Mouse (Mus musculus): ENCODE data around the gene Olfr1198.

Olfr1198 gene

GRCm38 (mm10) chr2:88751270-88751669 is at the start of gene Olfr1198:
Gene Olfr1198 (minus strand): TSS chr2:88751370.
- no peak for DNase-seq (ENCODE audit: low spot score)

GRCm38 (mm10) chr2:88792736-88793135 is 41.6 kb upstream of the Olfr1198 start, which contains the start of gene Olfr1201:
Gene Olfr1201 (plus strand): TSS chr2:88793036.
- no peak for DNase-seq (ENCODE audit: low spot score)

GRCm38 (mm10) chr2:88770388-88770787 is 19.2 kb upstream of the Olfr1198 start, which contains the start of gene Olfr1200:
Gene Olfr1200 (minus strand): TSS chr2:88770488.
- DNase-seq (ENCODE audit: low spot score) = no peak

GRCm38 (mm10) chr2:88760369-88760768 is 9.2 kb upstream of the Olfr1198 start, which contains the start of gene Olfr1199:
Gene Olfr1199 (minus strand): TSS chr2:88760469.
- DNase-seq (ENCODE audit: low spot score) = no peak

GRCm38 (mm10) chr2:88743379-88743778 is 7.8 kb downstream of the Olfr1198 start:
- no peak for DNase-seq (ENCODE audit: low spot score)

- no peak for DNase-seq (ENCODE audit: low spot score)
These were observed 18.9 kb downstream of the Olfr1198 start, which contains the start of gene Olfr1197 for GRCm38 (mm10) chr2:88732266-88732665. Gene Olfr1197 (minus strand): TSS chr2:88732366.

DNA sequence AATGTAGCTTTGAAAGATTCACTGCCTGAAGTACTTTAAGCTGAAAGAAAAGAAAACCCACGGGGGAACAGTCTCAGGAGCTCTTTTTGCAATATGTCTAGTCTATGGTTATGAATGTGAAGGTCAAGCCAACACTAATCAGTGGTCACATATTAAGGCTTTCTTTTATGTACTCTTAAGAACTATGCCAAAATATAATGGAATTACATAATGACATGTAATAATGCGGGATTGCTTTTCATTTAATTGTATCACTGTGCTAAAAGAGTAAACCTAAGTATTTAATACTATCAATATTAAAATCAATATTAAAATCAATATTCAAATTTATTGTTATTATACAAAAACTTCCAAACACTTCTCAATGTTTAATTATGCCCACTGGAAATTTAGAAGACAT is 46.7 kb downstream of the Olfr1198 start, which contains the start of gene Olfr1196:
TSS of gene Olfr1196 (minus strand) at position 101 of the 400 bp plus-strand sequence.
- no peak for DNase-seq (ENCODE audit: low spot score)

Measured in left cerebral cortex, adult 11 months (tissue).